Mouse (Mus musculus) heart, postnatal 0 days (tissue): ENCODE data around the gene Aire.

Source experiments
- CTCF ChIP-seq: IDR thresholded peaks from 2 replicates; pipeline ENCODE4 v1.5.1; 2016; ENCODE audit warnings: antibody characterized with exemption, control low read depth, low read depth
- EP300 ChIP-seq: IDR thresholded peaks from 2 replicates; pipeline ENCODE4 v1.6.1; 2016; ENCODE audit warnings: antibody characterized with exemption, low read depth

- TF ChIP-seq CTCF: no peak
- no peak for TF ChIP-seq EP300
Measured at GRCm38 (mm10) chr10:78005791-78006438, 37.5 kb downstream of the Aire start.
